Mouse (Mus musculus) ZHBTc4 (cell line): ENCODE data around the gene Cd177.
A peak's percentile ranks its signal among the peaks of the same experiment; 100 is the strongest.
"Not testable (repeated sequence)": the region's sequence is repeated elsewhere in the genome, so short reads cannot be mapped to it uniquely, and the experiment has no call there.

Experiments
- DNase-seq: peaks from one replicate; pipeline ENCODE4 v3.0.0-alpha.2; 2011; ENCODE audit warnings: low read depth, low spot score

Cd177 gene

GRCm38 (mm10) chr7:24760211-24760610, at the start of gene Cd177:
Gene Cd177 (minus strand): TSS chr7:24760311.
- no peak for DNase-seq

- peak; percentile 94 for DNase-seq
These were observed 48.9 kb upstream of the Cd177 start for GRCm38 (mm10) chr7:24809041-24809440.

- DNase-seq, result peak; percentile 26
These were observed 44.7 kb upstream of the Cd177 start for GRCm38 (mm10) chr7:24804826-24805225.

- no peak for DNase-seq
These were observed 42.1 kb upstream of the Cd177 start for GRCm38 (mm10) chr7:24802149-24802767.

- peak; percentile 55 for DNase-seq
These were observed 37.8 kb upstream of the Cd177 start for GRCm38 (mm10) chr7:24797918-24798317.

- DNase-seq, result peak; percentile 75
These were observed 16.8 kb upstream of the Cd177 start, which contains the start of gene Ceacam10 for GRCm38 (mm10) chr7:24776918-24777317. Gene Ceacam10 (plus strand): TSS chr7:24777206.

GRCm38 (mm10) chr7:24776145-24776544, 16.0 kb upstream of the Cd177 start:
- peak; percentile 69 for DNase-seq

GRCm38 (mm10) chr7:24773942-24774535, 13.9 kb upstream of the Cd177 start:
- no peak for DNase-seq

GRCm38 (mm10) chr7:24771361-24771760, 11.2 kb upstream of the Cd177 start:
- peak; percentile 64 for DNase-seq

GRCm38 (mm10) chr7:24762574-24762973, 2.5 kb upstream of the Cd177 start:
- no peak for DNase-seq

- no peak for DNase-seq
These were observed 1.1 kb upstream of the Cd177 start for GRCm38 (mm10) chr7:24761161-24761560.

- no peak for DNase-seq
These were observed 1.6 kb downstream of the Cd177 start for GRCm38 (mm10) chr7:24758520-24758919.

GRCm38 (mm10) chr7:24753476-24753875, 6.6 kb downstream of the Cd177 start:
- no peak for DNase-seq

GRCm38 (mm10) chr7:24751610-24752009, 8.5 kb downstream of the Cd177 start:
- no peak for DNase-seq

GRCm38 (mm10) chr7:24750695-24751094, 9.4 kb downstream of the Cd177 start:
- DNase-seq, result no peak

GRCm38 (mm10) chr7:24735970-24736670, 24.0 kb downstream of the Cd177 start:
- DNase-seq, result peak; percentile 16

- not testable (repeated sequence) for DNase-seq
These were observed 33.3 kb downstream of the Cd177 start, which contains the start of gene Gm4763 for GRCm38 (mm10) chr7:24726808-24727207. Gene Gm4763 (minus strand): TSS chr7:24726908.

GRCm38 (mm10) chr7:24715039-24715438, 45.1 kb downstream of the Cd177 start:
- no peak for DNase-seq

- no peak for DNase-seq
These were observed 51.2 kb downstream of the Cd177 start, which contains the start of gene BC049730 for GRCm38 (mm10) chr7:24708832-24709292. Gene BC049730 (plus strand): TSS chr7:24709242.

- DNase-seq, result not testable (repeated sequence)
These were observed 57.3 kb downstream of the Cd177 start for GRCm38 (mm10) chr7:24702841-24703240.

GRCm38 (mm10) chr7:24697891-24698290, 62.2 kb downstream of the Cd177 start:
- DNase-seq, result peak; percentile 47
